Mouse (Mus musculus) liver, embryonic 12.5 days (tissue): Measurements from ENCODE around the gene Mkrn2os. TPM values are rescaled to one million over a fixed set of nuclear protein-coding genes. Genes with fewer than 3 reads are reported as not detected.
A peak's percentile ranks its signal among the peaks of the same experiment; 100 is the strongest.
"Not testable (repeated sequence)": the region's sequence is repeated elsewhere in the genome, so short reads cannot be mapped to it uniquely, and the experiment has no call there.

ENCODE experiments used
- ATAC-seq: fragments of 200-750 bp; cut with Nextera tagmentation; 2 replicates; pipeline ENCODE4 v1.8.0; 2017; ENCODE audit warnings: moderate number of reproducible peaks, mild to moderate bottlenecking, moderate library complexity
- H3K27ac ChIP-seq: fragments of 300-500 bp; sonication (generic); 2 replicates; pipeline ENCODE4 v1.5.1; 2016; ENCODE audit warnings: mild to moderate bottlenecking
- H3K27me3 ChIP-seq: fragments of 300-500 bp; sonication (generic); replicated peaks from 2 replicates; pipeline ENCODE4 v1.6.1; 2016; ENCODE audit warnings: mild to moderate bottlenecking, moderate library complexity
- H3K36me3 ChIP-seq: fragments of 300-500 bp; sonication (generic); 2 replicates; pipeline ENCODE4 v1.6.1; 2016; ENCODE audit warnings: mild to moderate bottlenecking, moderate library complexity
- H3K4me1 ChIP-seq: fragments of 300-500 bp; sonication (generic); 2 replicates; pipeline ENCODE4 v1.6.1; 2016
- H3K4me2 ChIP-seq: fragments of 300-500 bp; sonication (generic); 2 replicates; pipeline ENCODE4 v1.6.1; 2016; ENCODE audit warnings: mild to moderate bottlenecking, moderate library complexity
- H3K4me3 ChIP-seq: fragments of 300-500 bp; sonication (generic); 2 replicates; pipeline ENCODE4 v1.5.1; 2016; ENCODE audit warnings: mild to moderate bottlenecking, moderate library complexity
- H3K9ac ChIP-seq: fragments of 300-500 bp; sonication (generic); 2 replicates; pipeline ENCODE4 v1.6.1; 2016; ENCODE audit warnings: mild to moderate bottlenecking, moderate library complexity
- H3K9me3 ChIP-seq: fragments of 300-500 bp; sonication (generic); replicated peaks from 2 replicates; pipeline ENCODE4 v1.6.1; 2016; ENCODE audit warnings: mild to moderate bottlenecking, moderate library complexity
- WGBS: fragments of 180-500 bp; shearing (Covaris S2); methylation state at CpG from one replicate; pipeline ENCODE4 v1.1.7; 2016; ENCODE audit not compliant: insufficient replicate concordance; 5-methylcytosine and 5-hydroxymethylcytosine counted together
- polyA plus RNA-seq: library from polyadenylated mRNA; unstranded; fragments of >200 nt; fragmentation: Nextera tagmentation; extraction: Ambion mirVana; gene quantifications from 2 replicates; pipeline ENCODE4 v1.2.1, GENCODE M21; 2016

Gene Mkrn2os
- polyA plus RNA-seq: 4.9 and 5.1 TPM in 2 replicates

DNA sequence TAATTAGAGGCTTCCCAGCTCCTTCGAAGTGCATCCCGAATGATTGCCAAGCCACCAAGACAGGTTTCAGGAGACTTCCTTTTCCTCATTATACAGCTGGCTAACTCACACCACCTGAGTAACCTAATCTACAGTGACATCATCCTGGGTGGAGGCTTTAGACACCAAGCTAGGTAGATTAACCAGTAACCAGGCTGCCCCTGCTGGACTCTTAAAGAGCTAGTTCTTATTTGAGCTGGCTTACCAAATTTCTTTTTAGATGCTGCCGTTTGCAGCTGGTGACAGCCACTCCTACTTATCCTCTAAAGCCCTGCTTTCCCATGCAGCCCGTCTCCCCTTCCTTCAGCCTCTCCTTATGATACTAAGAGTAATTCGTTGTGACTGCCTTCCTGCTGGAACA, at the start of gene Mkrn2os:
Mkrn2os (minus strand) TSS at position 119 of the 400 bp plus-strand sequence.
- H3K27ac ChIP-seq: no peak within 1 kb of the TSS
- peak within 1 kb of the TSS; percentile 11; the same call in 1 of the 2 replicates for H3K4me3 ChIP-seq
- H3K27me3 ChIP-seq: no peaks in the 10 kb centered on the region; the same call in 1 of the 2 replicates
- H3K4me1 ChIP-seq: no peaks in the 10 kb centered on the region; the same call in 1 of the 2 replicates
- peak; percentile 58; the same call in 1 of the 2 replicates for ATAC-seq
- H3K9ac ChIP-seq: no peak within 1 kb of the TSS
- WGBS: 45% methylated on average over 5 of the region's 5 CpGs
- no peaks in the 10 kb centered on the region for H3K36me3 ChIP-seq
- H3K9me3 ChIP-seq: no peaks in the 10 kb centered on the region
- peak within 1 kb of the TSS; percentile 38 for H3K4me2 ChIP-seq

DNA sequence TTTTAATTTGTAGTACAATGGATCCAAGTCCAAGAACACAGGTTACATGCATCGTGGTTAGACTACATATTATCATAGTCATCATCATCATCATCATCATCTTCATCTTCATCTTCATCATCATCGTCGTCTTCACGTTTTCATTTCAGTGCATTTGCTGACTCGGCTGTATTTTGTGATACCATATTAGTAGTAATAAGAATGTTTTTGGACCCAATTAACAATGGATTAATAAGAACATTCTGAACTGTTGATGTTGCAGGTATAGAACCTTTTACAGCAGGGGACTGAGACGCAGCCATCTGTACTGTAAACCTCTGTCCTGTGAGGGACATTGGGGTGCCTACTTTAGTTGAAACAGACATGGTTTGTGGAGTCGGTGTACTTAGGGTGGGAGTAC, 45.8 kb upstream of the Mkrn2os start:
- WGBS: 82% methylated on average over 7 of the region's 7 CpGs

DNA sequence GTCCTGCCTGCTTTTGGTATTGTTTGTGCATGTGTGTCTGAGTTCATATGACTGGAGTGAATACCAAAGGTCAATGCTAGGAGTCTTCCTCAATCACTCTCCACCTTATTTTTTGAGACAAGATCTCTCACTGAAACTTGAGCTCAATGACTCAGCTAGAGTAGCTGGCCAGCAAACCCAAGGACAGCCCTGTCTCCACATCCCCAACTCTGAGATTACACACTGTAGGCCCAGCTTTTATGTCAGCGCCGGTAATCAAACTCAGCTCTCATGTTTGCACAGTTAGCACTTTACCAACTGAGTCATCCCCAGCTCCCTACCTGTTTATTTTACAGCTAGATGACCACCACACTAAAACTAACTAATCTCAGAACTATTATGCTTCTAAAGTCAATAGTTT, 41.6 kb upstream of the Mkrn2os start:
- no peaks in the 10 kb centered on the region for H3K9me3 ChIP-seq
- H3K27me3 ChIP-seq: no peaks in the 10 kb centered on the region
- H3K4me3 ChIP-seq: no peak overlapping the region
- WGBS: 82% methylated on average over 2 of the region's 2 CpGs
- no peaks in the 10 kb centered on the region for H3K4me1 ChIP-seq
- H3K27ac ChIP-seq: no peak overlapping the region
- H3K4me2 ChIP-seq: no peak overlapping the region
- H3K9ac ChIP-seq: no peak overlapping the region
- no peak for ATAC-seq
- peaks cover 91% of the 10 kb centered on the region for H3K36me3 ChIP-seq

More for the DNA sequence above, 45.8 kb upstream of the Mkrn2os start:
- not testable (repeated sequence) for H3K4me2 ChIP-seq, H3K4me3 ChIP-seq, H3K4me1 ChIP-seq, H3K9ac ChIP-seq, H3K27me3 ChIP-seq, H3K27ac ChIP-seq, ATAC-seq, H3K9me3 ChIP-seq
- H3K36me3 ChIP-seq: peaks cover 82% of the 10 kb centered on the region

DNA sequence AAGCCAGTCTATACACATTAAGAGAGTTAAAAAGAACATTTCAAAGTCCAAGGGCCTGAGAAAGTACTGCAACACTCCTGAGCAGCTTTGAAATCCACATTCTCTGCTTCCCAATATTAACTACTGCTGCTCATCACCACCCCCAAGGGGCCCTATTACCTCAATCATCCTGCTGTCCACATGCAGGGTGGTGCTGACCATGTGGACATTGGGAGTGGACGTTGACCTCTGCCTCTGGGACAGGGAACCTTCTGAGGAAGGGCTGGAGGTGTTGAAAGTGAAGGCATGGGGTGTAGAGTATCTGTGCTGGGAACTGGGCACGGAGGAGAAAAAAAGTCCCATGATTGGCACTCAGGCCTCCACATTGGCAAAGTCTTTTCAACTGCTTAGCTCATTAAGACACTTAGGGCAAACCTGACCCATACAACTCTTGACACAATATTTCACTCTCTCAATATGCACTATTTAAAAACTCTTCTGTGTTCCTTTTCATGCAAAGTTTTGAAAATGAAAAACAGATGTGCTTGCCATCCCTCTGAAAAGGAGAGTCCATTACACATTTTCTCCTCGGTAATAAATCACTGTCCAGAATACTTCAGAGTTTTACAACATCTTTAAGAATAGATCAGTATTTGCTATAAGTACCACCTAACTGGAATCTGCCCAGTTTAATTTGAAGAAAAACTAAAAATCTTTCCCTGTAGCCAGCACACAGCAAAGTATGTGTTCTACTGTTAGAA, 38.9 kb upstream of the Mkrn2os start:
- H3K27me3 ChIP-seq: no peaks in the 10 kb centered on the region
- H3K9ac ChIP-seq: no peak overlapping the region
- no peak overlapping the region for H3K4me3 ChIP-seq
- no peaks in the 10 kb centered on the region for H3K9me3 ChIP-seq
- peaks cover 92% of the 10 kb centered on the region for H3K36me3 ChIP-seq
- H3K4me1 ChIP-seq: no peaks in the 10 kb centered on the region
- no peak for ATAC-seq
- 77% methylated on average over 3 of the region's 3 CpGs for WGBS
- H3K27ac ChIP-seq: no peak overlapping the region
- no peak overlapping the region for H3K4me2 ChIP-seq

DNA sequence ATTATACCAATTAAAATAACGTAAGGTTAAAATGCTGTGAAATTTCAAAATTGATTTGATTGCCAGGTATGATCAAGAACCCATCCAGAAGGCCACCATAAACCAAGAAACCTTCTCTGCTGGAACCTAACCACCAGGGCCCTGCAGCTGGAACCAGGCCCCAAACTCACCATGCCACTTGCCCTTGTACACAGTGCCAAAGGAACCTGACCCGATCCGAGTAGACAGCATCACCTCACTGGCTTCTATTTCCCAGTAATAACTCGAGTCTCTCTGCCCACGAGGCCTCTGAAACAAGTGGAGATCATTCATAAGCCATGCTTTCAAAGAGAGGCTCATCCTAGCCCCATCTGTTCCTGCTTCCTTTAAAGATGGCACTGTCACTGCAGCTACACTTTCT, 33.7 kb upstream of the Mkrn2os start:
- no peak overlapping the region for H3K9ac ChIP-seq
- H3K4me2 ChIP-seq: no peak overlapping the region
- H3K27ac ChIP-seq: no peak overlapping the region
- H3K4me3 ChIP-seq: no peak overlapping the region
- H3K27me3 ChIP-seq: no peaks in the 10 kb centered on the region
- peaks cover 97% of the 10 kb centered on the region for H3K36me3 ChIP-seq
- ATAC-seq: no peak
- 78% methylated on average over 5 of the region's 5 CpGs for WGBS
- no peaks in the 10 kb centered on the region for H3K4me1 ChIP-seq
- H3K9me3 ChIP-seq: no peaks in the 10 kb centered on the region

DNA sequence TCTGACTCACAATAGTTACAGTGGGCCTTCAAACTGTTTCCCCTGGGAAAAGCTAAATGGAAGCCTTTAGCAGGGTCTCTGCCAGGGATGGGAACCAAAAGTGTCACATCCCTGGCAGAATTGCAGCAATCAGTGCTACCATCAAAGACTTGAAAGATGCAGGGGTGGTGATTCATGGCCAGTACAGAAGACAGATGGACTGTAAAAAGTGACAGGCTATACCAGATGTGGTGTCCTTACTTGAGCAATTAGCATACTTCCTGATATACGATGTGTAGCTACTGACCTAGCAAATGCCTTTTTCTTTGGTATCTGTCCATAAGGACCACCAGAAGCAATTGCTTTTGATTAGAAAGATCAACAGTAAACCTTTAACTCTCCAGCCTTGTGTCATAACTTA, 28.6 kb upstream of the Mkrn2os start:
- Histone ChIP-seq H3K4me1 (no peaks in the 10 kb centered on the region), H3K27me3 (no peaks in the 10 kb centered on the region), H3K36me3 (peaks cover 100% of the 10 kb centered on the region), H3K9me3 (no peaks in the 10 kb centered on the region), H3K4me2 (no peak overlapping the region), H3K9ac (no peak overlapping the region), H3K27ac (no peak overlapping the region), H3K4me3 (no peak overlapping the region)
- ATAC-seq: no peak
- WGBS: 86% methylated on average over 1 of the region's 1 CpGs

DNA sequence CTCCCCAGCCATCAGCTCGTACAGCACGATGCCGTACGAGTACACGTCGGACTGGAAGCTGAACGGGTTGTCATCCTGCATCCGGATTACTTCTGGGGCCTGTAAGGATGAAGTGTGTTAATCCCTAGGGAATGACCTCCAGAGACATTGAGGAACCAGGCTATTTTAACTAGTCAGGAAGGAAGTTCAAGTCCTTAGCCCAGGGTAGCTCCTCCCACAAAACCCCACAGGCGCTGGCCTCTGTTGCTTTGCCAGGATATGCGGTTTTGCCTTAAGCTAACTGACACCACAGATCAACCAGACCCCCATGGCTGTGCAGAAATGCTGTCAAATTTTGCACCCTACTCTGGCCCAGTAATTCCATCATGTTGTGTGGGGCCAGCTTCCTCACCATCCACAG, 27.4 kb upstream of the Mkrn2os start:
- Histone ChIP-seq H3K4me1 (no peaks in the 10 kb centered on the region), H3K9ac (no peak overlapping the region), H3K9me3 (no peaks in the 10 kb centered on the region), H3K4me3 (no peak overlapping the region), H3K27ac (peak overlapping the region; percentile 37; the same call in 1 of the 2 replicates), H3K27me3 (no peaks in the 10 kb centered on the region), H3K4me2 (no peak overlapping the region), H3K36me3 (peaks cover 100% of the 10 kb centered on the region)
- 61% methylated on average over 10 of the region's 10 CpGs for WGBS
- ATAC-seq: 0 out of 2 replicates have a peak, but pooled peaks have one; percentile 33

DNA sequence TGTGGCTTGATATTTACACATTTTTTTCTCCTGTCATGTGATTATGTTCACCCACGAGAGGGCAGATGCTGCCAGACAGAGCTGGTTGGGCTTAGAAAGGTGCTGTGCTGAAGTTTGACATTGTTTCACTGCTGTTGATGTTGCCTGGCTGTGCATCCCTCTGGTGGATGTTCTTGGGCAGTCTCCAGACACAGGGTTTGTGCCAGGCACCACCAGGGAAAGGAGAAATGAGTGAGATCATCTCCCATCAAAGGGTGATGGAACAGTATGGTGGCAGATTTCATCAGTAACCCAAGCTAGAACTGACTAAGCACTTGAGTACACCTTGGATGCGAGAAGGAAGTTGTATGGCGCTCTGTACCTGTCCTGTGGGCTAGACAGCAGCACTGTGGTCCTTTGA, 23.6 kb upstream of the Mkrn2os start:
- no peak overlapping the region for H3K27ac ChIP-seq
- 74% methylated on average over 3 of the region's 3 CpGs for WGBS
- H3K4me2 ChIP-seq: no peak overlapping the region
- H3K4me3 ChIP-seq: no peak overlapping the region
- ATAC-seq: no peak
- H3K9me3 ChIP-seq: no peaks in the 10 kb centered on the region
- no peak overlapping the region for H3K9ac ChIP-seq
- H3K36me3 ChIP-seq: peaks cover 100% of the 10 kb centered on the region
- H3K4me1 ChIP-seq: no peaks in the 10 kb centered on the region
- H3K27me3 ChIP-seq: no peaks in the 10 kb centered on the region

DNA sequence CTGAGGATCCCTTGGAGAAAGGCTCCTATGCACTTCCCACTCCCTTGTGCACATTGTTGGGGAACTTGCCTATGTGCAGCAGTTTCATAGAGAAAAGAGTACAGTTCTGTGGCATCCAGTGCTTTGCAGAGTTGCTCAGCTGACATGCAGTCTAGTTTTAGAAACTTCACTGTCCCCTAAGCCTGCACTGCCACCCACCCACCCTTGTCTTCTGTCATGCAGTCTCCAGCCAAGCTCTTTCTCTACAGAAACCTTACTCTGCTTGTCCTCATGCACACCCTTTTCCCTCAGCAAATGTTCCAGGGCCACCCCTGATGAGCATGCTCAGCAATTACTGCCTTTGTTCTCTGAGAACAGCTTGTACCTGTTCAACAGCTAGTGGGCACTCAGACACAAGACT, 21.4 kb upstream of the Mkrn2os start:
- no peak overlapping the region for H3K27ac ChIP-seq
- no peaks in the 10 kb centered on the region for H3K9me3 ChIP-seq
- H3K36me3 ChIP-seq: peaks cover 95% of the 10 kb centered on the region
- H3K4me2 ChIP-seq: no peak overlapping the region
- H3K4me1 ChIP-seq: no peaks in the 10 kb centered on the region
- H3K27me3 ChIP-seq: no peaks in the 10 kb centered on the region
- no peak for ATAC-seq
- H3K9ac ChIP-seq: no peak overlapping the region
- H3K4me3 ChIP-seq: no peak overlapping the region

DNA sequence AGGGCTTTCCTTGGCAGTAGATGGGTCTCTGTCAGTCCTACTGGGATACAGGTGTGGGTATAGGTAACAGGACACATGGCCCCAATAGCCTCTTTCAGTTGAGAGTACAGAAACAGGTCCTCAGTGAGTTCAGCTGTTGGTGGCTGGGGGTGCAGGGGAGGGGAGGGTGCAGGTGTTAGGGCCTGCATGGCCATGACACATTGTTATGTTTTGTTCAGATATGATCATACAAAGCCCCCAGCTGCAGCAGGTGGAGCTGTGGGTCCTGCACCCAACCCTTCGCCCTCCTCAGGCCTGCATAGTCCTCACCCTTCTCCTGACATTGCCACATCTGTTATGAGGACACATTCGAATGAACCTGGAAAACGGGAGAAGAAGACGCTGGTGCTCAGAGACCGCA, 17.9 kb upstream of the Mkrn2os start:
- Histone ChIP-seq H3K4me3 (no peak overlapping the region), H3K4me2 (no peak overlapping the region), H3K36me3 (peaks cover 74% of the 10 kb centered on the region), H3K27me3 (no peaks in the 10 kb centered on the region), H3K9ac (no peak overlapping the region), H3K27ac (no peak overlapping the region), H3K4me1 (0 out of 2 replicates have a peak, but pooled peaks cover 4% of the 10 kb centered on the region), H3K9me3 (no peaks in the 10 kb centered on the region)
- 79% methylated on average over 5 of the region's 5 CpGs for WGBS
- ATAC-seq: no peak

DNA sequence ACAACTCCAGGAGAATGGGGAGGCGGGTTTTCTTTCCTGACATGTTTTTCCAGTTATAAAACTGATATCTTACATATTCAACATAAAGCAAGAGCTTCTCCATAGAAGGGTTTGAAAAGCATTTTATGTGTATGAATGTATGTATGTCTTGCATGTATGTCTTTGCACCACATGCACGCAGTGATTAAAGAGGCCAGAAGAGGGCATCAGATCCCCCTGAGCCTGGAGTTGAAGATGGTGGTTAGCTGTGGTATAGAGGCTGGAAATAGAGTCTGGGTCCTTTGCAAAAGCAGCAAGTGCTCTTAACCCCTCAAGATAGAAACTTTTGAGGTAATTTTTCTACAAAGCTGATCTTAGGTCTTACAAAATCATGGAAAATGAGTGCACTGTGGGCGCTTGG, 16.7 kb upstream of the Mkrn2os start:
- Histone ChIP-seq H3K36me3 (peaks cover 65% of the 10 kb centered on the region), H3K9ac (no peak overlapping the region), H3K4me1 (0 out of 2 replicates have a peak, but pooled peaks cover 4% of the 10 kb centered on the region), H3K9me3 (no peaks in the 10 kb centered on the region), H3K27ac (no peak overlapping the region), H3K4me3 (no peak overlapping the region), H3K27me3 (no peaks in the 10 kb centered on the region), H3K4me2 (no peak overlapping the region)
- 52% methylated on average over 3 of the region's 3 CpGs for WGBS
- no peak for ATAC-seq

DNA sequence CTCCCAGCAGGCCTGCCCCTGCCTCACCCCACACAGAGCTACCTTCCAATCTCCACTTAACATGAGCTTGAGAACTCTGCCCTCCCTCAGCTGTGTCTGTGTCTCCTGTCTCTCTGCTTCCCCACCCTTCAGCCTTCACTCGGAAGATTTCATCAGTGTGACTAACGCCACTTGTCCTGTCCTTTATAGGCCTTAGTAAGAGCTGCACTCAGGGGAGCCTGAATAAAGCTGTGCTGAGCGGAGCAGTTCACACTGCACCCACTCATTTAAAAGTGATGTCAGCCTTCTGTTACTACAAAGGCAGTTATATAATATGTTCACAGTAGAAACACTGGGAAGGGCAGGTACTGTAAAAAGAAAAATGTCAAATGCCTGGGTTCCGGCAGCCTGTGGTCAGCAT, 15.1 kb upstream of the Mkrn2os start:
- H3K9ac ChIP-seq: no peak overlapping the region
- 79% methylated on average over 4 of the region's 4 CpGs for WGBS

DNA sequence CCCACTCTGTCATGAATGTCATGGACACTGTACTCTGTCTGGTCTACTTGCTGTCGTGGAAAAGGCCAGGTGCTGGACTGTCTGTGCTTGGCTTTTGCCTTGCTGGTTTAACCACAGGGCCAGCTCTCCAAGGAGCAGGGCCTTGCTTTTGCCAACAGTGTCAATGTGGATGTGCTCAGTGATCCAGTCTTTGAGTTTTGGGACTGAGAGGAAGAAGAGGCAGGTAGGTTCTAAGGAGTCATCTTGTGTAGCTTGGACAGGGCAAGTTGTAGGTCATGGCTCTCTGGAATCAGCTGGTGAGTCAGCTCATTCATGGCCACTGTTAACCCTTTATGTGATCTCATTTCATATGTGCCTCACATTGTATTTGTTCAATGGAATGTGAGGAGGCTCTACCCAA, 14.1 kb upstream of the Mkrn2os start:
- no peaks in the 10 kb centered on the region for H3K9me3 ChIP-seq
- H3K4me1 ChIP-seq: peaks cover 16% of the 10 kb centered on the region
- no peak overlapping the region for H3K4me3 ChIP-seq
- no peak overlapping the region for H3K27ac ChIP-seq
- no peak overlapping the region for H3K4me2 ChIP-seq
- 73% methylated on average over 1 of the region's 1 CpGs for WGBS
- no peak for ATAC-seq
- peaks cover 39% of the 10 kb centered on the region for H3K36me3 ChIP-seq
- H3K9ac ChIP-seq: no peak overlapping the region
- H3K27me3 ChIP-seq: no peaks in the 10 kb centered on the region

More for the DNA sequence above, 15.1 kb upstream of the Mkrn2os start:
- Histone ChIP-seq H3K27me3 (no peaks in the 10 kb centered on the region), H3K9me3 (no peaks in the 10 kb centered on the region), H3K27ac (no peak overlapping the region), H3K4me1 (peaks cover 14% of the 10 kb centered on the region), H3K4me3 (no peak overlapping the region), H3K36me3 (peaks cover 48% of the 10 kb centered on the region), H3K4me2 (no peak overlapping the region)
- no peak for ATAC-seq
